Mouse (Mus musculus) forebrain, embryonic 11.5 days (tissue): ENCODE measurements around the gene Uggt1. TPM values are rescaled to one million over a fixed set of nuclear protein-coding genes. Genes with fewer than 3 reads are reported as not detected.

Source experiments
- ATAC-seq: fragments of 200-750 bp; cut with Nextera tagmentation; replicated peaks from 2 replicates; pipeline ENCODE4 v1.8.0; 2017; ENCODE audit warnings: moderate TSS enrichment; ENCODE audit not compliant: low FRiP score
- DNase-seq: peaks from one replicate; pipeline ENCODE4 v3.0.0-alpha.2; 2017; ENCODE audit warnings: low spot score
- H3K27ac ChIP-seq: fragments of 300-500 bp; sonication (generic); 2 replicates; pipeline ENCODE4 v1.5.1; 2014; ENCODE audit warnings: low read depth, low read length
- H3K27me3 ChIP-seq: fragments of 300-500 bp; sonication (generic); 2 replicates; pipeline ENCODE4 v1.6.1; 2014; ENCODE audit warnings: mild to moderate bottlenecking, low read length, mixed read lengths; ENCODE audit not compliant: control insufficient read depth, insufficient read depth
- H3K36me3 ChIP-seq: fragments of 300-500 bp; sonication (generic); 2 replicates; pipeline ENCODE4 v1.6.1; 2014; ENCODE audit warnings: mild to moderate bottlenecking, low read length, moderate library complexity, mixed read lengths; ENCODE audit not compliant: control insufficient read depth, insufficient read depth
- H3K4me1 ChIP-seq: fragments of 300-500 bp; sonication (generic); replicated peaks from 2 replicates; pipeline ENCODE4 v1.6.1; 2014; ENCODE audit warnings: low read length, mixed read lengths; ENCODE audit not compliant: control insufficient read depth, insufficient read depth
- H3K4me2 ChIP-seq: fragments of 300-500 bp; sonication (generic); 2 replicates; pipeline ENCODE4 v1.6.1; 2014; ENCODE audit warnings: low read depth, mild to moderate bottlenecking, low read length, moderate library complexity, mixed read lengths; ENCODE audit not compliant: severe bottlenecking
- H3K4me3 ChIP-seq: fragments of 300-500 bp; sonication (generic); 2 replicates; pipeline ENCODE4 v1.5.1; 2014; ENCODE audit warnings: low read depth, low read length
- H3K9ac ChIP-seq: fragments of 300-500 bp; sonication (generic); 2 replicates; pipeline ENCODE4 v1.6.1; 2014; ENCODE audit warnings: low read length
- H3K9me3 ChIP-seq: fragments of 300-500 bp; sonication (generic); 2 replicates; pipeline ENCODE4 v1.6.1; 2016; ENCODE audit warnings: low read length, mixed read lengths; ENCODE audit not compliant: control insufficient read depth
- WGBS: fragments of 180-500 bp; shearing (Covaris S2); extraction: QIAGEN DNeasy Blood & Tissue Kit; methylation state at CpG from one replicate; pipeline ENCODE4 v1.1.7; 2014; 5-methylcytosine and 5-hydroxymethylcytosine counted together
- polyA plus RNA-seq: library from polyadenylated mRNA; unstranded; fragments of >200 nt; fragmentation: Nextera tagmentation; extraction: Ambion mirVana; gene quantifications from 2 replicates; pipeline ENCODE4 v1.2.1, GENCODE M21; 2014

Gene Uggt1
- polyA plus RNA-seq, 1 experiment from 2014 or later = 72.8 TPM

GRCm38 (mm10) chr1:36273288-36273687 lies 28.8 kb upstream of the Uggt1 start:
- Histone ChIP-seq H3K4me3 (no peak overlapping the region), H3K27me3 (peaks cover 4% of the 10 kb centered on the region; the same call in 1 of the 2 replicates), H3K9ac (no peak overlapping the region), H3K4me1 (peaks cover 3% of the 10 kb centered on the region; the same call in 1 of the 2 replicates), H3K4me2 (no peak overlapping the region), H3K27ac (no peak overlapping the region), H3K36me3 (no peaks in the 10 kb centered on the region), H3K9me3 (no peaks in the 10 kb centered on the region)
- WGBS = 57% methylated on average over 9 of the region's 9 CpGs
- no peak for ATAC-seq
- DNase-seq = no peak

GRCm38 (mm10) chr1:36272546-36272945 lies 28.0 kb upstream of the Uggt1 start:
- DNase-seq (no peak), ATAC-seq (no peak)
- Histone ChIP-seq H3K9me3 (no peaks in the 10 kb centered on the region), H3K36me3 (no peaks in the 10 kb centered on the region), H3K27me3 (peaks cover 4% of the 10 kb centered on the region; the same call in 1 of the 2 replicates), H3K4me3 (no peak overlapping the region), H3K4me1 (peaks cover 3% of the 10 kb centered on the region; the same call in 1 of the 2 replicates), H3K9ac (no peak overlapping the region), H3K27ac (no peak overlapping the region), H3K4me2 (no peak overlapping the region)
- 81% methylated on average over 5 of the region's 5 CpGs for WGBS

DNA sequence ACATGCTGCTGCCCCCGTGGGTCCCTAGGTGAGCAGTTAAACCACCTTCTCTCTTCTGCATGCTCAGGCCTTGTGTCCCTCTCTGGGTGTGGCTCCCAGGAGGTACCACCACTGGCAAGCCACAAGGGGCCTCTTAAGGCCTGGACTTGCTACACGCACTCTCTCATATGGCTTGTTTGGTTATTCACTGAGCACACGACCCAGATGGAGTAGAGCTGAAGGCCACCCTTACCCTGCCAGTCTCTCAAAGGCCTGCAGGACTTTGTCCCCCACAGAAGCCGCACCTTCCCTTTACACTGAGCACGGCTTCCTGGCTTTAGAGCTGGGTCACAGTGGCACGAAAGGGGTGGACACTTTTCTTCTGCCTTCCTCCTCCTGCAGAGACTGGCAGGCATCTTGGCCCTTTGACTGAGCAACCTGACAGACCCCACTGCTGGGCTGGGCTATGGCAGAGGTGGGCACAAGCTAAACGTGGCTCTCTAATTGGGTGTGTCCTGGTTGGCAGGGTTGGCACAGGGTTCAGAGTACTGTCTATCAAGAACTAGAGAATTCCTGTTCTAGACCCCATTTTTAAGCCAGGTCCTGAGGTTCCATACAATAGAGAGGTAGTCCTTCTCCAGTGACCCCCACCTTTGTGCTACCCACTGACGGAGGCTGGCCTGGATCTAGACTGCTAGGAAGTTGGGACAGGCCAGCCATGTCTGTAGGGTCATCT lies 27.2 kb upstream of the Uggt1 start:
- DNase-seq (no peak), ATAC-seq (no peak)
- no peak overlapping the region for H3K4me2 ChIP-seq
- H3K4me1 ChIP-seq = peaks cover 3% of the 10 kb centered on the region; the same call in 1 of the 2 replicates
- WGBS = 75% methylated on average over 8 of the region's 8 CpGs
- no peak overlapping the region for H3K4me3 ChIP-seq
- H3K9ac ChIP-seq = no peak overlapping the region
- H3K27me3 ChIP-seq = peaks cover 4% of the 10 kb centered on the region; the same call in 1 of the 2 replicates
- H3K9me3 ChIP-seq = no peaks in the 10 kb centered on the region
- H3K36me3 ChIP-seq = no peaks in the 10 kb centered on the region
- no peak overlapping the region for H3K27ac ChIP-seq

DNA sequence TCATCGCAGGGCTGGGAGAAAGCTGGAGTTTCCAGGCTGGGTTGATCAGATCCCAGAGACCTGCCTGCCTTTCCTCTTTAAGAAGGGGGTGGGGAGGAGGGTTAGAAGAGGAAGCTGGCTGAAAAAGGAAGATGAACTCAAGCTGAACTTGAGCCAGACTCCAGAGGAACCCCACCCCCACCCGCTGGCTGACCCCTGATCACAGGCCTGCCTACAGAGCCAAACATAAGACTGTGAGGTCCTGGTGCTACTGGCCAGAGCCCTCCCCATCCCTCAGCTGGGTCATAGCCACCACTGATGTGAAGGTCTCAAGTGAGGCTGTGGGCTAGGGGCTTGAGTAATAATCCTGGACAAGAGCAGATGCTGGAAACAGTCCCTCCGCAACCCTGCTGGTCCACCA lies 26.1 kb upstream of the Uggt1 start:
- Histone ChIP-seq H3K27me3 (peaks cover 4% of the 10 kb centered on the region; the same call in 1 of the 2 replicates), H3K9me3 (no peaks in the 10 kb centered on the region), H3K4me3 (no peak overlapping the region), H3K36me3 (no peaks in the 10 kb centered on the region), H3K4me1 (peaks cover 3% of the 10 kb centered on the region; the same call in 1 of the 2 replicates), H3K4me2 (no peak overlapping the region), H3K27ac (no peak overlapping the region), H3K9ac (no peak overlapping the region)
- WGBS = 44% methylated on average over 3 of the region's 3 CpGs
- no peak for DNase-seq
- ATAC-seq = no peak

GRCm38 (mm10) chr1:36269121-36269795 lies 24.7 kb upstream of the Uggt1 start:
- H3K36me3 ChIP-seq = no peaks in the 10 kb centered on the region
- DNase-seq = no peak
- peaks cover 3% of the 10 kb centered on the region; the same call in 1 of the 2 replicates for H3K4me1 ChIP-seq
- 45% methylated on average over 54 of the region's 54 CpGs for WGBS
- no peak overlapping the region for H3K4me2 ChIP-seq
- no peak overlapping the region for H3K9ac ChIP-seq
- peaks cover 4% of the 10 kb centered on the region; the same call in 1 of the 2 replicates for H3K27me3 ChIP-seq
- ATAC-seq = no peak
- no peaks in the 10 kb centered on the region for H3K9me3 ChIP-seq
- no peak overlapping the region for H3K27ac ChIP-seq
- no peak overlapping the region for H3K4me3 ChIP-seq

DNA sequence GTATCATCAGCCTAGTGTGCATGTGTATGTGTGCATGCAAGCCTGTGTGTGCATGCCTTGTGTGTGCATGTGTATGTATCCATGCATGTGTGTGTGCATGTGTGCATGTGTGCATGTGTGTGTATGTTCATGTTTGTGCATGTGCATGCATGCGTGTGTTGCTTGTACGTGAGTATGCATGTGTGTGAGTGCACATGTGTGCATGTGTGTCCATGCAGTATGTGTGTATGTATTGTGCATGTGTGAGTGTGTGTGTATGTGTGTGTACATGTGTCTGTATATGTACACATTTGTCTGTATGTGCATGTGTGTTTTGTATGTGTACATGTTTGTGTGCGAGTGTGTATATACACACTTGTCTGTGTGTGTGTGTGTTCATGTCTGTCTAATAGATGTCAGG lies 23.1 kb upstream of the Uggt1 start:
- no peaks in the 10 kb centered on the region for H3K36me3 ChIP-seq
- H3K9ac ChIP-seq = no peak overlapping the region
- H3K4me1 ChIP-seq = peaks cover 3% of the 10 kb centered on the region; the same call in 1 of the 2 replicates
- H3K27me3 ChIP-seq = peaks cover 4% of the 10 kb centered on the region; the same call in 1 of the 2 replicates
- WGBS = 95% methylated on average over 3 of the region's 3 CpGs
- no peak overlapping the region for H3K4me2 ChIP-seq
- H3K27ac ChIP-seq = no peak overlapping the region
- no peak overlapping the region for H3K4me3 ChIP-seq
- no peaks in the 10 kb centered on the region for H3K9me3 ChIP-seq
- no peak for DNase-seq
- no peak for ATAC-seq

GRCm38 (mm10) chr1:36266293-36266692 lies 21.8 kb upstream of the Uggt1 start:
- Histone ChIP-seq H3K27ac (no peak overlapping the region), H3K9me3 (no peaks in the 10 kb centered on the region), H3K4me1 (peaks cover 3% of the 10 kb centered on the region; the same call in 1 of the 2 replicates), H3K4me3 (no peak overlapping the region), H3K27me3 (peaks cover 4% of the 10 kb centered on the region; the same call in 1 of the 2 replicates), H3K9ac (no peak overlapping the region), H3K4me2 (no peak overlapping the region), H3K36me3 (no peaks in the 10 kb centered on the region)
- WGBS = 85% methylated on average over 6 of the region's 6 CpGs
- no peak for DNase-seq
- ATAC-seq = no peak

DNA sequence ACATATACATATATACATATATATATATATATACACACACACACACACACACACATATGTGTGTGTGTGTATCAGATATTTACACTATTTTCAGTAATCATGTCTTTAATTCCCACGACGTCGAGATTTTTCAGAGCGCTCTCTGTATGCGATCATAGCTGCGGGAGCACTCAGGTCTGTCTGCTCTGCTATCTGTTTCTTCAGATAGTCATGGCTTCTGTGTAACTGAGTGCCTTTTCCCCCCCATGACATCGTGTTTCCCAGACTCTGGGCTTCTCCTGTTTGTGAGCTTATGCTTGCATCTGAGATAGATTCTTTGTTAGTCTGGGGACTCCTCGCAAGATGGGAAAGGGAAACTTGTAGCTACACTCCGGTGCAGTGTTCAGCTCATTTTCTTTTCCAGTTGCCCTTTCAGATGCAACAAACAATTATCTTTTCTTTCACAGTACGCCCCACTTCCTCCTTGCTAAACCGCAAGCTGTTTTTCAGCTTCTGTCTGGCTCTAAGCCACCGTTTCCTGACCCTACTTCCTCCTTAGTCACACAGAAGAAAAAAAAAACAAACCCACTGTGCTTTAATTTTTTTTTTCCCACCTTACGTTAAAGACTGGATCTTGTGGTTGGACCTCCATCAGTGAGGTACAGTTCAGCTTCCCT lies 19.4 kb upstream of the Uggt1 start:
- no peak for ATAC-seq
- no peak for DNase-seq
- WGBS = 78% methylated on average over 13 of the region's 13 CpGs
- no peak overlapping the region for H3K27ac ChIP-seq
- no peaks in the 10 kb centered on the region for H3K9me3 ChIP-seq
- no peaks in the 10 kb centered on the region; the same call in 1 of the 2 replicates for H3K4me1 ChIP-seq
- no peaks in the 10 kb centered on the region for H3K36me3 ChIP-seq
- no peak overlapping the region for H3K9ac ChIP-seq
- no peaks in the 10 kb centered on the region for H3K27me3 ChIP-seq
- H3K4me2 ChIP-seq = no peak overlapping the region
- H3K4me3 ChIP-seq = no peak overlapping the region
